Mouse (Mus musculus) adrenal gland, adult 18-20 months (tissue): Measurements from ENCODE around the gene Ly6g6f. TPM values are rescaled to one million over a fixed set of nuclear protein-coding genes. Genes with fewer than 3 reads are reported as not detected.

Experiments
- DNase-seq, 2 experiments: peaks; one replicate each; pipeline ENCODE4 v3.0.0; 2021 to 2022; ENCODE audit warnings: low spot score in 2 of 2
- total RNA-seq, 2 experiments: library from RNA; stranded (reverse); gene quantifications; 1 replicate in 1 of 2; 2 replicates in 1 of 2; pipeline ENCODE4 v1.2.3; 2021

The Ly6g6f gene
- total RNA-seq, 2 experiments from 2014 or later = not detected

DNA sequence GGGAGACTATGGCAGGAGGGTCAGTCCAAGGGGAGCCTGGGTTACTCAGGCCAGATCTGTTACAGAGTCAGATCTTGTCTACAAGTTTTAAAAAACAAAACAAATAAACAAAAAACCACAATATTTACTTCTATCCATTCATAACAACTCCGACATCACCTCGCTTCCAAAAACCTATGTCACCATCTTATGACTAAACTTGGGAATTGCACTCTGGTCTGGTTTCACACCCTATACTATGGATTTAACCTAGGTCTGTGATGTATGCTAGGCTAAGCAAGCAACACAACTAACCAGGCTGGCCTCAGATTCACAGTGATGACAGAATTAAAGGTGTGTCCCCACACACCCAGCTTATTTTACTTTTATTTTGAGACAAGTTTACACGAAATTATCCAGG, 21.1 kb upstream of the Ly6g6f start:
- DNase-seq = no peak

DNA sequence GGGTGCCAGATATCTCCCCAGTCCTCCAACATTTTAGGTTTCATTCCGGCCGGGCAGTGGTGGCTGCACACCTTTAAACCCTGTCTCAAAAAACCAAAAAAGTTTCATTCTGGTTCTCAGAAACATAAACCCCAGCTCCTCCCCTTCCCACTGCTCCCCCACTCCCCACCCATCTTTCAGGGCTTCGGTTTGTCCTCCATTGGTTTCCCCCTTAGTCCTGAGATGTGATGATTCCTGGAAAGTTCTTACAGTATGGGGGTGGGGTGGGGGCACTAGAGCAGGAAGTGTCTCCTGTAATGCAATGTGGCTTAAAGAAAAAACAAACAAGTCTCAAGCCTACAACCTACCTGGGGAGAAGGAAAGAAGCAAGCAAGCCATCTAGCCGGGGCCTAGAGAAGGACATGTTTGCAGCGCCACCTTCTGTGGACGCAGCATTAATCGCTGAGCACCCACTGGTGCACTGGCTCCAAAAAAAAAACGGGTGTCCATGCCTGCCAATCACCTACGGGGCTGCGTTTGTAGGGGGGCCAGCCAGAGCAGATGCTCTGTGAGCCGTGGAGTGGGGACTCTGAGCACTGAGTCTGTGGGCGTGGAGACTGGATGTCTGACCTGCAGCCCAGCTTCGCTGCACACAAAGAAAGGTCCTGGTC, 20.5 kb upstream of the Ly6g6f start:
- no peak for DNase-seq

DNA sequence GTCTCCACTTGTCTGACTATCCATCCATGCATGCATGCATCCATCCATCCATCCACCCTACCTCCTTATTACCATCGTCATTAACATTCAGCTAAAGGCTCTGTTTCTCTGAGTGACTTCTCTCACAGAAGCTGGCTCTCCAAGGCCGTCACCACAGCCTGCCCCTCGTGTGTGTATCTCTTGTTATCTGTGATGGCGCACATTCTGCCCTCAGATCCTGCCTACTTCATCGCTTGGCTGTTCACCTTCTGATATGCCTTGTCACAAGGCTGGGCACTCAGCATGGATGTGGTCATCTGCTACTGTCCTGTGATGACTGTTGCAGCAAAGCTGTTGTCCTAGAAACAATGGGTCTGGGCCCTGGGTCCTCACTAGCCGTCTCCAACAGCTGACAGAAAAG, 19.3 kb upstream of the Ly6g6f start:
- DNase-seq = no peak

DNA sequence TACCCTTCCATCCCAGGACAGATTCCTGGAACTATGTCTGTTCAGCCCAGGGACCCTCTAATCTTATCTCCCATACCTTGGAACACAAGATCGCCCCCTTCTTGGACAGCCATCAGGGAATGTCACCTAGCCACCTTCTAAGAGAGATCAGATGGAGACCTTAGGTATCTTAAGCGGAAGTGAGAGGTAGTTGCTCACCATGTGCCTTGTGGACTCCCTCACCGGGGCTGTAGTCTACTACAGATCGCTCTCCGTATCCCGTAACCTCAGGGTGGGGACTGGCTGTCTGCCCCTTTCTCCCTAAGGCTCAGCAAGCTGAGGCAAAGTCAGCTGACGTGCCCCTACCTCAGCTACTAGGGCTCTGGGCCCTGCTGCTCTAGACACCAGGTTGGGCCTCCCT, 18.7 kb upstream of the Ly6g6f start:
- DNase-seq = no peak

DNA sequence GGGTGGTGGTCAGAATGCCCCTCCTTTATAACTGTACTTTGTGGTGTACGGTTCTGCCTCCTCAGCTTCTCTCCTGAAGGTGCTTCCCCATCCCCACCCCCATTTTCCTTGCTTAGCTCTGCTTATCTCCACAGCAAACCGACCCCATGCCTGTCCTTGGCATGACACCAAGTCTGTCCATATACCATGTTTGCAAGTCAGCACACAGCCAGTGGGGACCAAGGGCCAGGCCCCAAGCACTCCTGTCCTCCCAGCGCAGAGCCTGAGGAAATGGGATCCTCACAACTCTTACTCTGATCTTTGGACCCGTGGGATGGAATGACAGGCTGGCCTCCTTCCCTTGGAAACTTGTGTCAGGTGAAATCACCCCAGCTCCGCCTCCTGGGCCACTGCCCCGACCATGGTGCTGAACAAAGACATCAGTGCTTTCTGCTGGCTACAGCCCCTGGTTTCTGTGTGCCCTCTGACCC, 17.8 kb upstream of the Ly6g6f start:
- DNase-seq = no peak

- DNase-seq = no peak
Measured at GRCm38 (mm10) chr17:35102299-35102698, 16.9 kb upstream of the Ly6g6f start.

- DNase-seq = no peak
Measured at GRCm38 (mm10) chr17:35101161-35101560, 15.8 kb upstream of the Ly6g6f start.

DNA sequence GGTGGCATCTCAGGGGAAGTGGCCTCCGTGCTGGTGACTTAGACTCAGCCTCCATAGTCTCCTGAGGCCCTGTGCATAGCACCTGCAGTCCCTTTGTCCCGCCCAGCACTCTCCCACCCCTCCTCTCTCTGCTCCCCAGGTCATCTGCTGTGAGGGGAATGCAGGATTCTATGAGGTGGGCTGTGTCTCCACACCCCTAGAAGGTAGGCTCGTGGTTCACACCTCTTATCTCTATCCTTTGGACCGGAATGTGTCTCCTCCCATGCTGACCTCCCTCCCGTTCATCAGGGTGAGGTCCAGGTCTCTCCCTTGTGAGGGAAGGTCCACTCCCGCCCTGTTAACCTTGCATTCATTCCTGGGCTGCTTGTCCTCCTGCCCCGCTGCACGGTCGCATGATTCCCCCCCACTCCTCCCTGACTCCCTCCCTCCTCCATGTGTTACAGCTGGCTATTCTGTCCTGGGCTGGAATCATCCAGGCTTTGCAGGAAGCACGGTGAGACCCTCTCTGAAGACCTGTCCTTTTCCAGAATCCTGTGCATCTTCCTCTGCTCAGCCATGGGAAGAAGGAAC, 14.9 kb upstream of the Ly6g6f start:
- no peak for DNase-seq

- no peak for DNase-seq
Measured at GRCm38 (mm10) chr17:35097164-35097655, 11.8 kb upstream of the Ly6g6f start.

- no peak for DNase-seq
Measured at GRCm38 (mm10) chr17:35096597-35096996, 11.2 kb upstream of the Ly6g6f start.

DNA sequence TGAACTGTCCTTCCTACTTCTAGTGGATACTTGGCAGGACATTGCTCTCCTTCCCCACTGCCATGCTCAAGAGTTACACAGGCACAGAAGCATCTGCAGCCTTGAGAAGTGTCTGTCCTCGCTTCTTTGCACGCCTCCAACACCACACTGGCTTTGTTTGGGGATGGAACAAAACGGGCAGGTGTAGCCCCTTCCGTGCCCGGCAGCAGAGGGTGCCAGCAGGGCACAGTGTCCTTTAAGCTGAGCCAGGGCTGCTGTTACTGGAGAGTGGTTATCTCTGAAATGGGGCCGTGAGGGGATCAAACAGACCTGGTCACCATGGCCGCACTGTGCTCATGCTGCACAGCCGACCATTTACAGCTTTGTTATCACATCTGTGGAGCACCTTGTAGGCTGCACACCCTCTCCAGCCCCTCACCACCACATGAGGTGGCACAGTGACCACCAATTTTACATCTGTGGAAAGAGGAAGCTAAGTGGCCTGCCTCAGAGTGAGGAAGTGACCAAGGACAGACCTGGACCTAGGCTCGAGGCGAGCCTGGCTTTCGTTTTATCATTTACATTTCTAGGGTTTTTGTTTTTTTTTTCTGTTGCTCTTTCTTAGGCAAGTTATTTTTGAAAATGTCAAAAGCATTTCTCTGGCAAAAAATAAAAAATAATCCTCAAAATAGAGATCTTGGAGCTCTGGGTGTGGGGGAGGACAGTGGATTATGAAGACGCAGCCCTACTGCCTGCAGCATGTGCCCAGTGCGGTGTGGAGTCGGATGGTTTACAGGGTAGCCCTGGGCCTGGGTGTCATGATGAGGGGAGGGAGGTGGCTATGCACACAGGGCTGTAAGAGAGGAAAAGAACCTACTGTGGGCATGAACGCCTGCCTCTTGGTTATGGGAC, 9.3 kb upstream of the Ly6g6f start:
- DNase-seq = no peak

- no peak for DNase-seq
Measured at GRCm38 (mm10) chr17:35092403-35093198, 7.2 kb upstream of the Ly6g6f start.

DNA sequence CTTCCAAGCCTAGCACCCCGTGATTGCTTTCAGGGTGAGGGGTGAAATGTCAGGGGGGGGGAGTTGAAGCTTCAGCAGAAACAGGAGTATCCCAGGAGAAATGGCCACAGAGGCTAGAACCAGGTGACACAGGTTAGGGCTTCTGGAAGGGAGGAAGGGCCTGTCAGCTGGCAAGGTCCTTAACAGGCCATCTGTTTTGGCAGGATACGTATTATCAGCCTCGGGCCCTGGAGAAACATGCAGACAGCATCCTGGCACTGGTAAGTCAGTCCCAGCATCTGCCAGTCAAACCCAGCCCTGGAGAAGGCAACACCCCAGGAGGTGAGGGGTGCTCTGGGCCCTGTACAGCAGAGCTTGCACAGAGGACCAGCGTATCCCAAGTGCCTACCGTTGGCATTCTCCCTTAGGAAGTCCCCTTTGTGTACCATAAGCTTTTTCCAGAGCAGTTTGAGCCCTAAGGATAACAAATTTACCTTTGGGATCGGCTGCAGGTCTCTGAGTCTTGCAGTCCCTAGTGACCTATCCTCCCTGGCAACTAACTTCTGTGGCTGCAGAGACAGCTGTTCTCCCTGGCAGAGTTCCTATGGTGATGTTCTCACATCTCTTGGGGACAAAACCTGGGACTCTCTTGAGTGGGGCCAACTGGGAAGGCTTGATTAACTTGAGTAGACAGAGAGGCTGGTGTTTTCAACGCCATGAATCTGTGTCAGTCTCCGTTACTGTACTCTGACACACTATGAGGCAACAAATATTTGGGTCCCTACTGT, 4.9 kb upstream of the Ly6g6f start:
- no peak for DNase-seq

DNA sequence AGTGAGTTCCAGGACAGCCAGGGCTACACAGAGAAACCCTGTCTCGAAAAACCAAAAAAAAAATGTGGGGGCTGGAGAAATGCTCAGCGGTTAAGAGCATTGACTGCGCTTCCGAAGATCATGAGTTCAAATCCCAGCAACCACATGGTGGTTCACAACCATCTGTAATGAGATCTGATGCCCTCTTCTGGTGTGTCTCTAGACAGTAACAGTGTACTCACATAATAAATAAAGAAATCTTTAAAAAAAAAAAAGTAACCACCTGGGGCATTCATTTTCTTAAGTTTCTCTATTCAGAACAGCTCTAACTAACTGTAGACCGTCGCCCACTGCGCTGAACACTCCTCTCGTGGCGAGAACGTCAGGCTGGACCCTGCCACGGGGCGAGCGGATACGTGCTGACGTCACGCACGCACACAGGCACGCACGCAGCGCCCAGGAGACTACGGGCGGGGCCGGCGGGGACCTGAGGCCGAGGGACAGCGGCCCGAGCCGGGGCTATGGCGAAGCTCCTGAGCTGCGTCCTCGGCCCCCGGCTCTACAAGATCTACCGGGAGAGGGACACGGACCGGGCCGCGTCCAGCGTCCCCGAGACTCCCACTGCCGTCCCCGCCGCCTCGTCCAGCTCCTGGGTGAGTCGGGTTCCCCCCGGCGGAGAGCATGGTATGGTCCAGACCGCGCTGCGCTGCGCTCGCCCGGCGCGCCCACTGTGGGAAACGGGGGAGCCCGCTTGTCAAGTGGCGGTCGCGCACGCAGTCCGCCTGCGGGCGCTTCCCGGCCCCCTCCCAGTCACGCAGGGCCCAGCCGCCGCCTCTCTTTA, 3.6 kb upstream of the Ly6g6f start, which contains the start of gene Abhd16a:
Abhd16a (plus strand) TSS at position 439 of the 820 bp plus-strand sequence.
- DNase-seq = peak; percentile 89

DNA sequence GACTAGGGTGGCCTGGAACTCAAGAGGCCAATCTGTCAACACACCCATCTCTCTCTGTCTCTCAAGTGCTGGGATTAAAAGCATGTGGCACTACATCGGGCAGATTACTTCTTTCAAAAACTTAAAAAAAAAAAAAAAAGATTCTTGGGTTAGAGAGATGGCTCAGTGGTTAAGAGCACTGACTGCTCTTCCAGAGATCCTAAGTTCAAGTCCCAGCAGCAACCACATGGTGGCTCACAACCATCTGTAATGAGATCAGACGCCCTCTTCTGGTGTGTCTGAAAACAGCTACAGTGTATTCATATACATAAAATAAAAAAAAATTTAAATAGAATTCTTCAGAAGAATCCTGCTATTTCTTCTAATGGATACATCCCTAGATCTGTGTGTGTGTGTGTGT, 2.7 kb upstream of the Ly6g6f start:
- DNase-seq = no peak

DNA sequence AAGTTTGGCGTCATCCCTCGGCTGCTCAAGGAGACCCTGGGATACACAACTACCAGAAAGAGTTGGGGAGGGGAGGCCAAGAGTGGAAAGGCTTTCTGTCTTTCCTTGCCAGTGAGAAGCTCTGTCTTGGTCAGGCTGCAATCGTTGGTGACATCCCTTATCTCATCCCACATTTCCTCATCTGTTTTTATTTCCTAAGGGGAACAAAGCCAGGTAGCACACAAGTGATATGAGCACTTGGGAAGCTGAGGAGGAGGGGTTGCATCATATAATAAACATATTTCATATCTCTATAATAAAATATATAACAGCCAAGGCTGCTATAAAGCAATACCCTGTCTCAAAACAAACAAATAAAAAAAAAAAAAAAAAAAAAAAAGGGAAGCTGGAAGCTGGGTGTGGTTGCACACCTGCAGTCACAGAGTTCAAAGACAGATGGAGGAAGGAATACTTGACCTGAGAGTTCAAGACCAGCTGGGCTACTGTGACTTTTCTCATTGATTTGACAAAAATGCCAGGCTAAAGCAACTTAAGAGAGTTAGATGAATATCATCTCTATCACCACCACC, 1.4 kb downstream of the Ly6g6f start:
- no peak for DNase-seq

- DNase-seq = no peak
Measured at GRCm38 (mm10) chr17:35082841-35083576, 2.4 kb downstream of the Ly6g6f start.

DNA sequence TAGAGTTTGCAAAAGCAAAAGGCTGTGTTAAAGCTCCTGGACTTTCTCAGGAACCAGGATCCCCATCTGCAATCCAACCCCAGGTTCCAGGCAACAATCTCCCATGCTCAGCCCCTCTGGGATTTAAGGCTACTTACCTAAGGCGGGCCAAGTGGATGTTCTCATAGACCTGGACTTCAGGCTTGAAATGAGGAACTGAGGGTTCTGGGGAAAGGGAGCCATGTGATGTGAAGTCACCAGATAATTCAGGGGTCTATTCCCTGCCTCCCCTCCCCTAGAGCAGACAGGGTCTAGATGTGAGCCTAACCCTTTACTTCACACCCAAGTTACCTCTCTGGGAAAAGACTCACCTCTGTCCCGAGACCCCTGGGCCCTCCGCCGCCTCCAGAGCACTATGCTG, 4.7 kb downstream of the Ly6g6f start:
- DNase-seq = no peak
